Mouse (Mus musculus): ENCODE data around the gene Nudt2.

DNA sequence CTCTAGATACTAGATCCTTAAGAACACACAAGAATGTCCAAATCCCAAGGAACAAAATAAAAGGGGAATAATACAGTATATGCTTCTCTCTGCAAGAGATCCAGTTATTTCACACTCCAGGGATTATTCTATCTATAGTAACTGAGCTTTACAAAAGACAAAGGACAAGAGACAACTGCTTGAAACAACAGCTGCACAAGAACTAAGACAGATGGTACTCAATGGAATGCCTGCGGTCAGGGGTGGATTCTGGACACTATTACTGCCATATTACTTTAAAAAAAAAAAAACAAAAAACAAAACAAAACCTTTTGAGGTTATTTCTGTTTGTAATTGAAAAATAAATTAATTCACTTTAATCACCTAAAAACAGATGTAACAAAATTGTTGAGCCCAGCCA, 4.3 kb upstream of the Nudt2 start:
- TF ChIP-seq CTCF (IDR thresholded peaks at IDR 0.05), result no peak
- TF ChIP-seq POLR2A (IDR thresholded peaks at IDR 0.05; ENCODE audit: insufficient read depth, low read depth, low read length), result no peak
- TF ChIP-seq EP300 (IDR thresholded peaks at IDR 0.05; ENCODE audit: insufficient read depth, low read depth, low read length), result no peak
